ENCODE assay signal across 8 mouse cellular contexts in genomic region chr14:77036226-77037046, GRCm38 (mm10). TPM values are rescaled to one million over a fixed set of nuclear protein-coding genes. Genes with fewer than 3 reads are reported as not detected.
A peak's percentile ranks its signal among the peaks of the same experiment; 100 is the strongest.
DNase-seq lines count a peak whose midpoint lies in the region; ATAC-seq lines count a peak whose summit lies in the region.

TSS of gene Ccdc122 (plus strand) at chr14:77036772.
TSS of gene Lacc1 (minus strand) at chr14:77036904.

- ATAC-seq in intestine, embryonic 14.5 days (replicated peaks; ENCODE audit: low FRiP score, low TSS enrichment, low read depth), result peak; percentile 88

- H3K36me3 ChIP-seq in intestine, embryonic 14.5 days (ENCODE audit: control insufficient read depth, insufficient read depth, low read length), result no peaks in the 10 kb centered on the region
- no peaks in the 10 kb centered on the region for H3K36me3 ChIP-seq in midbrain, embryonic 10.5 days

- intact Hi-C loops in left cerebral cortex, postnatal 4 days (cut with DNase I), result no loop called here

- H3K4me2 ChIP-seq in intestine, embryonic 14.5 days (ENCODE audit: low read length), result peak within 1 kb of the TSS; percentile 81

- under 1% methylated on average over 75 of the region's 86 CpGs for WGBS in intestine, embryonic 14.5 days
- WGBS in midbrain, embryonic 10.5 days, result under 1% methylated on average over 86 of the region's 86 CpGs

- no peaks in the 10 kb centered on the region for H3K9me3 ChIP-seq in intestine, embryonic 14.5 days (ENCODE audit: control insufficient read depth, low read length)
- H3K9me3 ChIP-seq in midbrain, embryonic 10.5 days (replicated peaks), result no peaks in the 10 kb centered on the region

- H3K27me3 ChIP-seq in intestine, embryonic 14.5 days (replicated peaks; ENCODE audit: control insufficient read depth, insufficient read depth, low read length), result no peaks in the 10 kb centered on the region
- peaks cover 12% of the 10 kb centered on the region for H3K27me3 ChIP-seq in midbrain, embryonic 10.5 days (ENCODE audit: low read depth, poor library complexity, severe bottlenecking)

- H3K4me1 ChIP-seq in intestine, embryonic 14.5 days (replicated peaks; ENCODE audit: control insufficient read depth, insufficient read depth, low read length), result peaks cover 6% of the 10 kb centered on the region; the same call in 1 of the 2 replicates
- H3K4me1 ChIP-seq in midbrain, embryonic 10.5 days, result peaks cover 23% of the 10 kb centered on the region

- DNase-seq in adrenal gland, adult 18-20 months (ENCODE audit: low spot score in 2 of 2), result peak; percentile 90 to 92
- peak; percentile 77 for DNase-seq in embryo, embryonic 10.5 days (ENCODE audit: low spot score)
- DNase-seq in gastrocnemius, postnatal 25 days, result peak; percentile 73
- DNase-seq in intestine, embryonic 14.5 days (ENCODE audit: low spot score), result peak; percentile 93
- DNase-seq in left cerebral cortex, postnatal 4 days, result peak; percentile 65
- DNase-seq in midbrain, embryonic 10.5 days (ENCODE audit: low spot score), result peak; percentile 84
- peak; percentile 14 to 40 for DNase-seq in right cerebral cortex, postnatal 36 days (ENCODE audit: low spot score in 2 of 2)
- peak; percentile 77 to 86 for DNase-seq in urinary bladder, postnatal 4 days (ENCODE audit: low spot score in 2 of 2)

- peak within 1 kb of the TSS; percentile 74 for H3K9ac ChIP-seq in intestine, embryonic 14.5 days (ENCODE audit: low read length)

- peak within 1 kb of the TSS; percentile 38; the same call in 1 of the 2 replicates for H3K27ac ChIP-seq in intestine, embryonic 14.5 days (ENCODE audit: low read depth)
- peak within 1 kb of the TSS; percentile 84 for H3K27ac ChIP-seq in midbrain, embryonic 10.5 days (replicated peaks)

- peak within 1 kb of the TSS; percentile 58 for H3K4me3 ChIP-seq in intestine, embryonic 14.5 days (ENCODE audit: low read depth, low read length)
- peak within 1 kb of the TSS; percentile 67 for H3K4me3 ChIP-seq in midbrain, embryonic 10.5 days

RNA-seq across cellular contexts. Expression of gene Ccdc122, which starts in this region (rescaled TPM):
- total RNA-seq in adrenal gland, adult 18-20 months (2021), result 1 to 10 TPM; 4.6 to 5.7 TPM
- under 1 TPM; 0.49 to 0.62 TPM for total RNA-seq in gastrocnemius, postnatal 25 days (2021)
- 3.9 and 4.3 TPM in 2 replicates for polyA plus RNA-seq in intestine, embryonic 14.5 days (2014; fragmentation: Nextera tagmentation; extraction: Ambion mirVana)
- under 1 TPM; 0.26 to 0.70 TPM for total RNA-seq in left cerebral cortex, postnatal 4 days (2021)
- polyA plus RNA-seq in midbrain, embryonic 10.5 days (2016; fragmentation: Nextera tagmentation; extraction: Ambion mirVana), result 0.93 and 0.96 TPM in 2 replicates

RNA-seq across cellular contexts. Expression of gene Lacc1, which starts in this region (rescaled TPM):
- 1 to 10 TPM; 5.6 to 7.3 TPM for total RNA-seq in adrenal gland, adult 18-20 months (2021)
- 1 to 10 TPM in 1 of 2 experiments, under 1 TPM in 1; 0.96 to 1.2 TPM for total RNA-seq in gastrocnemius, postnatal 25 days (2021)
- polyA plus RNA-seq in intestine, embryonic 14.5 days (2014; fragmentation: Nextera tagmentation; extraction: Ambion mirVana), result 8.5 and 9.5 TPM in 2 replicates
- total RNA-seq in left cerebral cortex, postnatal 4 days (2021), result 1 to 10 TPM; 3.5 to 3.9 TPM
- 3.2 and 3.8 TPM in 2 replicates for polyA plus RNA-seq in midbrain, embryonic 10.5 days (2016; fragmentation: Nextera tagmentation; extraction: Ambion mirVana)

Comparison
In these comparisons a context has a peak if more than half of its experiments do, and no peak if none do; other contexts are left out.
1. Peak in every context shown above with its lines: DNase-seq, ATAC-seq, H3K4me3 ChIP-seq and H3K27ac ChIP-seq.
2. DNase-seq: peak in every context shown above with its lines; median percentile 93 in intestine, embryonic 14.5 days; 91 in adrenal gland, adult 18-20 months; 84 in midbrain, embryonic 10.5 days; 82 in urinary bladder, postnatal 4 days; 77 in embryo, embryonic 10.5 days; 73 in gastrocnemius, postnatal 25 days; 65 in left cerebral cortex, postnatal 4 days; 27 in right cerebral cortex, postnatal 36 days.